Mouse (Mus musculus) MEL (cell line): ENCODE results near the gene Dusp10. TPM values are rescaled to one million over a fixed set of nuclear protein-coding genes. Genes with fewer than 3 reads are reported as not detected.

ENCODE experiments used
- DNase-seq: peaks from one replicate; pipeline ENCODE4 v3.0.0; 2011; ENCODE audit warnings: low read depth, low spot score
- H3K27ac ChIP-seq: 2 replicates; pipeline ENCODE4 v1.5.1; 2012; ENCODE audit warnings: low read depth, mild to moderate bottlenecking, control low read depth, low read length, moderate library complexity; ENCODE audit not compliant: control insufficient read depth
- H3K27me3 ChIP-seq, 2 experiments: fragments of 150-350 bp in 1 of 2; sonication (generic) in 1 of 2; 2 replicates each; pipeline ENCODE4 v1.6.1; 2012; ENCODE audit warnings: low read length in 2 of 2, mild to moderate bottlenecking in 2 of 2, improper control_type of control experiment in 1 of 2, moderate library complexity in 1 of 2; ENCODE audit not compliant: insufficient read depth in 2 of 2, control insufficient read depth in 1 of 2
- H3K36me3 ChIP-seq, 2 experiments: 2 replicates each; pipeline ENCODE4 v1.6.1; 2012 to 2014; ENCODE audit warnings: low read length in 2 of 2, improper control_type of control experiment in 1 of 2, inconsistent platforms in 1 of 2, mild to moderate bottlenecking in 1 of 2; ENCODE audit not compliant: insufficient read depth in 2 of 2, control insufficient read depth in 1 of 2
- H3K4me1 ChIP-seq, 2 experiments: fragments of 150-350 bp in 1 of 2; sonication (generic) in 1 of 2; 2 replicates each; pipeline ENCODE4 v1.6.1; 2012; ENCODE audit warnings: low read length in 2 of 2, improper control_type of control experiment in 1 of 2, mild to moderate bottlenecking in 1 of 2; ENCODE audit not compliant: insufficient read depth in 2 of 2, control insufficient read depth in 1 of 2
- H3K4me3 ChIP-seq, 2 experiments: fragments of 150-350 bp in 1 of 2; sonication (generic) in 1 of 2; 2 replicates each; pipeline ENCODE4 v1.5.1; 2012; ENCODE audit warnings: low read depth in 2 of 2, low read length in 2 of 2, mild to moderate bottlenecking in 2 of 2, moderate library complexity in 2 of 2, control low read depth in 1 of 2, improper control_type of control experiment in 1 of 2; ENCODE audit not compliant: control insufficient read depth in 1 of 2, insufficient read depth in 1 of 2
- H3K79me2 ChIP-seq: 2 replicates; pipeline ENCODE4 v1.6.1; 2012; ENCODE audit warnings: mild to moderate bottlenecking, low read length, moderate library complexity; ENCODE audit not compliant: control insufficient read depth, poor library complexity, insufficient read depth
- H3K9ac ChIP-seq: 2 replicates; pipeline ENCODE4 v1.6.1; 2012; ENCODE audit warnings: low read depth, mild to moderate bottlenecking, control low read depth, low read length, moderate library complexity; ENCODE audit not compliant: control insufficient read depth, poor library complexity, severe bottlenecking
- H3K9me3 ChIP-seq: fragments of 150-350 bp; sonication (generic); replicated peaks from 2 replicates; pipeline ENCODE4 v1.6.1; 2012; ENCODE audit warnings: mild to moderate bottlenecking, low read length, improper control_type of control experiment, moderate library complexity; ENCODE audit not compliant: insufficient read depth
- BHLHE40 ChIP-seq: IDR thresholded peaks from 2 replicates; pipeline ENCODE4 v1.6.1; 2012; ENCODE audit warnings: low read depth, mild to moderate bottlenecking, inconsistent platforms, low read length, improper control_type of control experiment, borderline replicate concordance
- CTCF ChIP-seq, 3 experiments: IDR thresholded peaks in 2 of 3; conservative IDR thresholded peaks in 1 of 3; 2 replicates each; pipeline ENCODE4 v1.5.1; 2011 to 2012; ENCODE audit warnings: low read length in 3 of 3, low read depth in 2 of 3, mild to moderate bottlenecking in 2 of 3, improper control_type of control experiment in 1 of 3, inconsistent platforms in 1 of 3, mixed read lengths in 1 of 3, moderate library complexity in 1 of 3; ENCODE audit not compliant: control insufficient read depth in 1 of 3, insufficient read depth in 1 of 3, poor library complexity in 1 of 3, severe bottlenecking in 1 of 3
- EP300 ChIP-seq, 2 experiments: IDR thresholded peaks; 2 replicates each; pipeline ENCODE4 v1.6.1; 2011; ENCODE audit warnings: improper control_type of control experiment in 2 of 2, low read length in 2 of 2, low read depth in 1 of 2, mild to moderate bottlenecking in 1 of 2
- ETS1 ChIP-seq: IDR thresholded peaks from 2 replicates; pipeline ENCODE4 v1.6.1; 2012; ENCODE audit warnings: low read depth, mild to moderate bottlenecking, inconsistent platforms, low read length, improper control_type of control experiment, moderate library complexity
- HCFC1 ChIP-seq: IDR thresholded peaks from 2 replicates; pipeline ENCODE4 v1.6.1; 2012; ENCODE audit warnings: low read depth, mild to moderate bottlenecking, inconsistent platforms, low read length, improper control_type of control experiment, moderate library complexity
- JUND ChIP-seq: IDR thresholded peaks from 2 replicates; pipeline ENCODE4 v1.6.1; 2011; ENCODE audit warnings: low read depth, mild to moderate bottlenecking, improper control_type of control experiment, low read length
- KAT2A ChIP-seq: conservative IDR thresholded peaks from 2 replicates; pipeline ENCODE4 v1.6.1; 2012; ENCODE audit warnings: low read depth, low read length, improper control_type of control experiment, inconsistent platforms
- MAZ ChIP-seq: IDR thresholded peaks from 2 replicates; pipeline ENCODE4 v1.6.1; 2012; ENCODE audit warnings: low read depth, mild to moderate bottlenecking, inconsistent platforms, low read length, improper control_type of control experiment
- MXI1 ChIP-seq: IDR thresholded peaks from 2 replicates; pipeline ENCODE4 v1.6.1; 2011; ENCODE audit warnings: mild to moderate bottlenecking, low read depth, low read length, improper control_type of control experiment
- MYC ChIP-seq: IDR thresholded peaks from 2 replicates; pipeline ENCODE4 v1.6.1; 2011; ENCODE audit warnings: low read depth, mild to moderate bottlenecking, low read length, improper control_type of control experiment, moderate library complexity
- NELFE ChIP-seq: IDR thresholded peaks from 2 replicates; pipeline ENCODE4 v1.6.1; 2011; ENCODE audit warnings: low read depth, low read length, improper control_type of control experiment
- NRF1 ChIP-seq: IDR thresholded peaks from 2 replicates; pipeline ENCODE4 v1.6.1; 2014; ENCODE audit warnings: low read depth, mild to moderate bottlenecking, inconsistent platforms, low read length, improper control_type of control experiment, moderate library complexity; ENCODE audit not compliant: poor library complexity, insufficient read depth, severe bottlenecking
- POLR2A ChIP-seq, 2 experiments: IDR thresholded peaks; 2 replicates each; pipeline ENCODE4 v1.6.1; 2011 to 2012; ENCODE audit warnings: low read length in 2 of 2, mild to moderate bottlenecking in 2 of 2, control low read depth in 1 of 2, improper control_type of control experiment in 1 of 2, low read depth in 1 of 2, moderate library complexity in 1 of 2; ENCODE audit not compliant: control insufficient read depth in 1 of 2, insufficient read depth in 1 of 2, poor library complexity in 1 of 2
- RAD21 ChIP-seq: IDR thresholded peaks from 2 replicates; pipeline ENCODE4 v1.6.1; 2011; ENCODE audit warnings: mild to moderate bottlenecking, low read depth, low read length, improper control_type of control experiment
- RCOR1 ChIP-seq: IDR thresholded peaks from 2 replicates; pipeline ENCODE4 v1.6.1; 2012; ENCODE audit warnings: low read depth, mild to moderate bottlenecking, inconsistent platforms, low read length, improper control_type of control experiment
- UBTF ChIP-seq: IDR thresholded peaks from 2 replicates; pipeline ENCODE4 v1.6.1; 2012; ENCODE audit warnings: low read depth, mild to moderate bottlenecking, inconsistent platforms, low read length, improper control_type of control experiment, moderate library complexity, borderline replicate concordance; ENCODE audit not compliant: insufficient read depth
- USF1 ChIP-seq: IDR thresholded peaks from 2 replicates; pipeline ENCODE4 v1.6.1; 2014; ENCODE audit warnings: low read depth, mild to moderate bottlenecking, inconsistent platforms, low read length, improper control_type of control experiment, moderate library complexity
- ZMIZ1 ChIP-seq: IDR thresholded peaks from 2 replicates; pipeline ENCODE4 v1.6.1; 2012; ENCODE audit warnings: low read depth, mild to moderate bottlenecking, inconsistent platforms, low read length, improper control_type of control experiment, moderate library complexity
- polyA plus RNA-seq, 2 experiments: library from polyadenylated mRNA; stranded (reverse) in 1 of 2; unstranded in 1 of 2; fragments of >175 nt in 1 of 2; fragments of >200 nt in 1 of 2; gene quantifications; 2 replicates each; pipeline versions ENCODE4 v1.2.1 to v1.2.4; 2012; ENCODE audit warnings: low replicate concordance in 2 of 2, low read depth in 1 of 2; ENCODE audit not compliant: insufficient read length in 2 of 2, insufficient read depth in 1 of 2, missing spikeins in 1 of 2
- total RNA-seq: library from RNA; depleted of rRNA; stranded (reverse); fragments of 300-350 nt; gene quantifications from 2 replicates; pipeline ENCODE4 v1.2.3, GENCODE M21; 2012

The Dusp10 gene
- total and polyA plus RNA-seq, 3 experiments, result 1.4 to 2.3 TPM; not detected in 1

DNA sequence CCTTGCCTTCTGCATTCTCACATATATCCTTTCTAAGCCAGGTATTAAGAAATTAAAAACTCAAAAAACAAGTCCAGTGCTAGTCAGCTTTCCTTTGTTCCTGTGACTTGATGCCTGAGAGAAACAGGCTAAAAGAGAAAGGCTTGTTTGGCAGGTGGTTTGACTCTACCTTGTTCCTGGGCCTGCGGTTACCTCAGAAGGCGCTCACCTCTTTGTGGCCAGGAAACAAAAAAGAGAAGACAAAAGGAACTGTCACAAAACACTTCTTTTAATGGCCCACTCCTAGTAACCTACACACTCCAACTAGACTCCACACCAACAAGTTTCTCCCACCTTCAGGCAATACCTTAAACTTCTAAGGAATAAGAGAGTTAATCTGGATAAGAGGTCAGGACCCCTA, 11.5 kb downstream of the Dusp10 start:
- Histone ChIP-seq H3K79me2 (no peaks in the 10 kb centered on the region), H3K4me3 (no peak overlapping the region), H3K27ac (no peak overlapping the region), H3K4me1 (no peaks in the 10 kb centered on the region), H3K27me3 (no peaks in the 10 kb centered on the region; a peak in 1 of 4 replicates), H3K36me3 (no peaks in the 10 kb centered on the region), H3K9ac (no peak overlapping the region), H3K9me3 (no peaks in the 10 kb centered on the region)
- DNase-seq, result no peak
- TF ChIP-seq MAZ (no peak), RCOR1 (no peak), BHLHE40 (no peak)

DNA sequence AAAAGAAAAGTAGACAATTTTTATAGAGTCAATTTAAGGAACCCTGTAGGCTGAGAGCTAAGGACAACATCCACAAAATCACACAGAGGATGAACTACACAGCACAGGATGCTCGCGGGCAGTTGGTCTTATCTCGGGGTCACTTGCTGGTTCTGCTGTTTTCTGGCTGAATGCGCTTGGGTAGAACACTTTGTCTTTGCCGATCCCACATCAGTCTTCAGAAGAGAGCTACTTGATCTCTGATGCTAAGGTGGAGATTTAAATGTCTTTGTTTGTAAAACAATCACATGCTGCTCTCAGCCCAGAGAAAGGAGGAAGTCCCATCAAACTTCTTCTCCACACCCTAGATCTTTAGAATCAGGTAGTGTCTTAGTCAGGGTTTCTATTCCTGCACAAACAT, 12.0 kb downstream of the Dusp10 start:
- H3K27ac ChIP-seq, result no peak overlapping the region
- no peaks in the 10 kb centered on the region for H3K79me2 ChIP-seq
- no peaks in the 10 kb centered on the region for H3K4me1 ChIP-seq
- no peaks in the 10 kb centered on the region; a peak in 1 of 4 replicates for H3K27me3 ChIP-seq
- H3K4me3 ChIP-seq, result no peak overlapping the region
- no peak overlapping the region for H3K9ac ChIP-seq
- TF ChIP-seq JUND (no peak), MYC (no peak), UBTF (no peak), HCFC1 (no peak), CTCF (IDR thresholded peaks at IDR 0.05 in 2 of 3, conservative IDR thresholded peaks at IDR 0.05 in 1 of 3; ENCODE audit: control insufficient read depth in 1 of 3, insufficient read depth in 1 of 3, low read depth in 2 of 3, low read length in 3 of 3, poor library complexity in 1 of 3, severe bottlenecking in 1 of 3) (no peak), ETS1 (no peak), NELFE (no peak), USF1 (no peak), KAT2A (no peak)
- H3K36me3 ChIP-seq, result no peaks in the 10 kb centered on the region
- H3K9me3 ChIP-seq, result no peaks in the 10 kb centered on the region
- no peak for DNase-seq

GRCm38 (mm10) chr1:184027039-184027438, 13.9 kb downstream of the Dusp10 start:
- Histone ChIP-seq H3K4me1 (peaks cover 4 to 9% of the 10 kb centered on the region in 2 experiments), H3K9me3 (no peaks in the 10 kb centered on the region)

More at GRCm38 (mm10) chr1:184027039-184027438, 13.9 kb downstream of the Dusp10 start:
- H3K36me3 ChIP-seq, result peaks cover 0 to 7% of the 10 kb centered on the region in 2 experiments; a peak in 2 of 4 replicates
- no peaks in the 10 kb centered on the region for H3K79me2 ChIP-seq
- TF ChIP-seq ZMIZ1, result no peak
- TF ChIP-seq CTCF (IDR thresholded peaks at IDR 0.05 in 2 of 3, conservative IDR thresholded peaks at IDR 0.05 in 1 of 3; ENCODE audit: control insufficient read depth in 1 of 3, insufficient read depth in 1 of 3, low read depth in 2 of 3, low read length in 3 of 3, poor library complexity in 1 of 3, severe bottlenecking in 1 of 3), result no peak
- no peak for TF ChIP-seq BHLHE40
- TF ChIP-seq EP300 (IDR thresholded peaks at IDR 0.05; ENCODE audit: low read depth in 1 of 2, low read length in 2 of 2), result no peak
- no peak for TF ChIP-seq MXI1
- TF ChIP-seq UBTF, result no peak
- no peak for TF ChIP-seq RAD21
- TF ChIP-seq POLR2A (IDR thresholded peaks at IDR 0.05; ENCODE audit: control insufficient read depth in 1 of 2, insufficient read depth in 1 of 2, low read depth in 1 of 2, low read length in 2 of 2, poor library complexity in 1 of 2), result no peak
- TF ChIP-seq NRF1, result no peak
- no peaks in the 10 kb centered on the region; a peak in 1 of 4 replicates for H3K27me3 ChIP-seq
- H3K9ac ChIP-seq, result no peak overlapping the region
- DNase-seq, result no peak
- H3K27ac ChIP-seq, result no peak overlapping the region
- H3K4me3 ChIP-seq, result no peak overlapping the region
